Mouse (Mus musculus) embryonic facial prominence, embryonic 12.5 days (tissue): Measurements from ENCODE around the gene Aktip. TPM values are rescaled to one million over a fixed set of nuclear protein-coding genes. Genes with fewer than 3 reads are reported as not detected.

ENCODE experiments used
- ATAC-seq: fragments of 200-750 bp; cut with Nextera tagmentation; 2 replicates; pipeline ENCODE4 v1.8.0; 2017; ENCODE audit not compliant: insufficient number of reproducible peaks, insufficient read depth, low FRiP score, low TSS enrichment
- H3K27ac ChIP-seq: fragments of 300-500 bp; sonication (generic); 2 replicates; pipeline ENCODE4 v1.5.1; 2016; ENCODE audit warnings: mild to moderate bottlenecking
- H3K27me3 ChIP-seq: fragments of 300-500 bp; sonication (generic); 2 replicates; pipeline ENCODE4 v1.6.1; 2016; ENCODE audit warnings: mild to moderate bottlenecking, moderate library complexity
- H3K36me3 ChIP-seq: fragments of 300-500 bp; sonication (generic); 2 replicates; pipeline ENCODE4 v1.6.1; 2016; ENCODE audit warnings: mild to moderate bottlenecking
- H3K4me1 ChIP-seq: fragments of 300-500 bp; sonication (generic); 2 replicates; pipeline ENCODE4 v1.6.1; 2016
- H3K4me2 ChIP-seq: fragments of 300-500 bp; sonication (generic); replicated peaks from 2 replicates; pipeline ENCODE4 v1.6.1; 2016; ENCODE audit warnings: mild to moderate bottlenecking, moderate library complexity
- H3K4me3 ChIP-seq: fragments of 300-500 bp; sonication (generic); 2 replicates; pipeline ENCODE4 v1.5.1; 2016; ENCODE audit warnings: mild to moderate bottlenecking
- H3K9ac ChIP-seq: fragments of 300-500 bp; sonication (generic); 2 replicates; pipeline ENCODE4 v1.6.1; 2016; ENCODE audit warnings: mild to moderate bottlenecking, moderate library complexity
- H3K9me3 ChIP-seq: fragments of 300-500 bp; sonication (generic); 2 replicates; pipeline ENCODE4 v1.6.1; 2016; ENCODE audit warnings: mild to moderate bottlenecking, moderate library complexity
- WGBS: fragments of 180-500 bp; shearing (Covaris S2); methylation state at CpG from one replicate; pipeline ENCODE4 v1.1.7; 2016; 5-methylcytosine and 5-hydroxymethylcytosine counted together
- polyA plus RNA-seq: library from polyadenylated mRNA; unstranded; fragments of >200 nt; fragmentation: Nextera tagmentation; extraction: Ambion mirVana; gene quantifications from 2 replicates; pipeline ENCODE4 v1.2.1, GENCODE M21; 2016

The Aktip gene
- polyA plus RNA-seq, 1 experiment from 2014 or later: 57.3 TPM

- no peak overlapping the region for H3K4me3 ChIP-seq
- no peak overlapping the region for H3K9ac ChIP-seq
- WGBS: 100% methylated on average over 2 of the region's 2 CpGs
- H3K4me1 ChIP-seq: no peaks in the 10 kb centered on the region
- H3K27me3 ChIP-seq: no peaks in the 10 kb centered on the region
- peaks cover 24% of the 10 kb centered on the region for H3K36me3 ChIP-seq
- no peak for ATAC-seq
- H3K9me3 ChIP-seq: no peaks in the 10 kb centered on the region
- H3K27ac ChIP-seq: no peak overlapping the region
- no peak overlapping the region for H3K4me2 ChIP-seq
These were observed 120.1 kb downstream of the Aktip start for GRCm38 (mm10) chr8:91079678-91080077.

GRCm38 (mm10) chr8:91077077-91077867 is 122.5 kb downstream of the Aktip start:
- Histone ChIP-seq H3K4me3 (no peak overlapping the region), H3K4me2 (no peak overlapping the region), H3K27ac (no peak overlapping the region), H3K4me1 (no peaks in the 10 kb centered on the region), H3K27me3 (no peaks in the 10 kb centered on the region), H3K9ac (no peak overlapping the region), H3K36me3 (peaks cover 19% of the 10 kb centered on the region), H3K9me3 (no peaks in the 10 kb centered on the region)
- ATAC-seq: no peak
- 92% methylated on average over 12 of the region's 12 CpGs for WGBS

GRCm38 (mm10) chr8:91070275-91070859 is 129.4 kb downstream of the Aktip start:
- H3K36me3 ChIP-seq: no peaks in the 10 kb centered on the region
- H3K4me3 ChIP-seq: peak overlapping the region; percentile 83
- peak; percentile 78 for ATAC-seq
- peaks cover 14% of the 10 kb centered on the region; the same call in 1 of the 2 replicates for H3K4me1 ChIP-seq
- no peaks in the 10 kb centered on the region for H3K9me3 ChIP-seq
- peak overlapping the region; percentile 73; the same call in 1 of the 2 replicates for H3K27ac ChIP-seq
- peak overlapping the region; percentile 73 for H3K9ac ChIP-seq
- H3K4me2 ChIP-seq: peak overlapping the region; percentile 51
- H3K27me3 ChIP-seq: no peaks in the 10 kb centered on the region
- under 1% methylated on average over 34 of the region's 34 CpGs for WGBS

- under 1% methylated on average over 25 of the region's 25 CpGs for WGBS
- peak within 1 kb of the TSS; percentile 73; the same call in 1 of the 2 replicates for H3K27ac ChIP-seq
- H3K4me2 ChIP-seq: peak within 1 kb of the TSS; percentile 51
- H3K4me3 ChIP-seq: peak within 1 kb of the TSS; percentile 83
- H3K9ac ChIP-seq: peak within 1 kb of the TSS; percentile 73
- peaks cover 14% of the 10 kb centered on the region; the same call in 1 of the 2 replicates for H3K4me1 ChIP-seq
- H3K36me3 ChIP-seq: no peaks in the 10 kb centered on the region
- no peaks in the 10 kb centered on the region for H3K27me3 ChIP-seq
- peak; percentile 94 for ATAC-seq
- no peaks in the 10 kb centered on the region for H3K9me3 ChIP-seq
These were observed 129.9 kb downstream of the Aktip start, which contains the start of gene Rbl2 for GRCm38 (mm10) chr8:91069834-91070233. Rbl2 (plus strand) TSS chr8:91070057.

- H3K9ac ChIP-seq: no peak overlapping the region
- no peaks in the 10 kb centered on the region for H3K9me3 ChIP-seq
- 9% methylated on average over 10 of the region's 10 CpGs for WGBS
- peak overlapping the region; percentile 83 for H3K4me3 ChIP-seq
- peak overlapping the region; percentile 51 for H3K4me2 ChIP-seq
- H3K36me3 ChIP-seq: no peaks in the 10 kb centered on the region
- peaks cover 14% of the 10 kb centered on the region; the same call in 1 of the 2 replicates for H3K4me1 ChIP-seq
- no peaks in the 10 kb centered on the region for H3K27me3 ChIP-seq
- ATAC-seq: no peak
- H3K27ac ChIP-seq: no peak overlapping the region
These were observed 130.4 kb downstream of the Aktip start for GRCm38 (mm10) chr8:91069407-91069806.

- 75% methylated on average over 4 of the region's 4 CpGs for WGBS
- Histone ChIP-seq H3K4me2 (no peak overlapping the region), H3K9ac (no peak overlapping the region), H3K27me3 (no peaks in the 10 kb centered on the region), H3K4me3 (no peak overlapping the region), H3K4me1 (0 out of 2 replicates have a peak, but pooled peaks cover 5% of the 10 kb centered on the region), H3K9me3 (no peaks in the 10 kb centered on the region), H3K36me3 (no peaks in the 10 kb centered on the region), H3K27ac (no peak overlapping the region)
- no peak for ATAC-seq
These were observed 134.6 kb downstream of the Aktip start for GRCm38 (mm10) chr8:91065179-91065578.

Other genes starting within 250 kb of the Aktip start
- 16.5 and 17.1 TPM in 2 replicates for gene Rbl2, start 129.9 kb downstream of the Aktip start, polyA plus RNA-seq
- 15.4 and 17.1 TPM in 2 replicates for gene Rpgrip1l, start 113.3 kb upstream of the Aktip start, polyA plus RNA-seq
- 99.1 and 106 TPM in 2 replicates for gene Fto, start 113.5 kb upstream of the Aktip start, polyA plus RNA-seq